In the genomic region with DNA sequence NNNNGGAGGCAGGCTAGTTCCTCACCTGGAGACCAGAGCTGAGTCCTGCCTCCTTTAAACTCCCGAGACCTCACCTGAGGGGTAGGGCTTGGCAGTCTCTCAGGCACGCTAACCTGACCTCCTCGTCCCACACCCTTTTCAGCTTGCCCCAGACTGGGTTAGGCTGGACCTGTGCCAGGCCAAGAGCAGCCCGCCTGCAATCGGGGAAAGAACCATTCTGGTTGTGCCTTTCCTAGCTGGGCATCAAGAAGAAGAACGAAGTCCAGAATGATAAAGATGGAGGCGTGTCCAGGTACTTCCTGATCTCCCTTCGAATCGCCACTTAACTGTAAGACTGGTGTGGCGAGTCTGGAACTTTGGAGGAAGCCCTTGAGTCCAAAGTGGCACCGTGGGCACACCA, we compare ENCODE assay signal across 12 mouse cellular contexts. TPM values are rescaled to one million over a fixed set of nuclear protein-coding genes. Genes with fewer than 3 reads are reported as not detected.
A peak's percentile ranks its signal among the peaks of the same experiment; 100 is the strongest.
DNase-seq lines count a peak whose midpoint lies in the region; ATAC-seq and TF ChIP-seq lines count a peak whose summit lies in the region.
"Had no signal": no experiment of that assay in that cellular context is flagged by ENCODE, and none has a peak within 500 bp of the region (broad histone marks: within the 10 kb centered on the region; RNA-seq: fewer than 3 reads in every experiment).

No protein-coding gene starts in this region.

- no peaks in the 10 kb centered on the region for H3K27me3 ChIP-seq in stomach, embryonic 14.5 days (ENCODE audit: control insufficient read depth, insufficient read depth, low read length)
- no peaks in the 10 kb centered on the region for H3K27me3 ChIP-seq in hindbrain, embryonic 11.5 days (ENCODE audit: control insufficient read depth, insufficient read depth, low read length)
- H3K27me3 ChIP-seq: hindbrain, embryonic 12.5 days; limb, embryonic 12.5 days had no signal

- WGBS in stomach, embryonic 14.5 days: 73% methylated on average over 11 of the region's 11 CpGs
- 94% methylated on average over 11 of the region's 11 CpGs for WGBS in hindbrain, embryonic 11.5 days

- no peak overlapping the region for H3K9ac ChIP-seq in stomach, embryonic 14.5 days (replicated peaks; ENCODE audit: low read depth, low read length)
- H3K9ac ChIP-seq in hindbrain, embryonic 11.5 days (ENCODE audit: low read depth, low read length): no peak overlapping the region
- H3K9ac ChIP-seq: hindbrain, embryonic 12.5 days; limb, embryonic 12.5 days had no signal

- H3K4me2 ChIP-seq in stomach, embryonic 14.5 days (replicated peaks; ENCODE audit: low read depth, low read length): no peak overlapping the region
- H3K4me2 ChIP-seq in hindbrain, embryonic 11.5 days (replicated peaks; ENCODE audit: low read depth, low read length): no peak overlapping the region
- H3K4me2 ChIP-seq: hindbrain, embryonic 12.5 days; limb, embryonic 12.5 days had no signal

- no peak for ATAC-seq in stomach, embryonic 14.5 days (ENCODE audit: insufficient number of reproducible peaks, insufficient read depth, low FRiP score, low read depth)
- ATAC-seq in hindbrain, embryonic 11.5 days (ENCODE audit: low FRiP score): no peak

- H3K27ac ChIP-seq in layer of hippocampus, adult 2 months: peak overlapping the region; percentile 23; the same call in 1 of the 2 replicates
- peak overlapping the region; percentile 71 for H3K27ac ChIP-seq in stomach, embryonic 14.5 days (ENCODE audit: low read length)
- H3K27ac ChIP-seq in hindbrain, embryonic 11.5 days (ENCODE audit: low read depth, low read length): no peak overlapping the region
- H3K27ac ChIP-seq: hindbrain, embryonic 12.5 days; limb, embryonic 12.5 days had no signal

- TF ChIP-seq CTCF in layer of hippocampus, adult 2 months (conservative IDR thresholded peaks at IDR 0.05): no peak

- H3K36me3 ChIP-seq in stomach, embryonic 14.5 days (ENCODE audit: control insufficient read depth, insufficient read depth, low read length): peaks cover 5% of the 10 kb centered on the region; the same call in 1 of the 2 replicates
- H3K36me3 ChIP-seq in hindbrain, embryonic 11.5 days (ENCODE audit: control insufficient read depth, insufficient read depth, low read length): no peaks in the 10 kb centered on the region
- H3K36me3 ChIP-seq: hindbrain, embryonic 12.5 days had no signal

- peak; percentile 54 for DNase-seq in cerebellum, adult 11-12 months
- DNase-seq in cerebellum, postnatal 25 days: no peak
- DNase-seq in layer of hippocampus, adult 2 months (ENCODE audit: low spot score in 2 of 2): no peak
- no peak for DNase-seq in layer of hippocampus, postnatal 36 days
- DNase-seq in lung, adult 18-20 months: peak; percentile 79 to 88
- DNase-seq in hindbrain, embryonic 11.5 days (ENCODE audit: low spot score): no peak
- DNase-seq in frontal cortex, adult 2 months (ENCODE audit: extremely low spot score in 1 of 2, low spot score in 1 of 2): no peak
- DNase-seq: kidney, adult 8-10 months; thymus, adult 2 months had no signal

- H3K4me3 ChIP-seq in layer of hippocampus, adult 2 months: no peak overlapping the region
- H3K4me3 ChIP-seq in stomach, embryonic 14.5 days (ENCODE audit: low read depth, low read length): no peak overlapping the region
- no peak overlapping the region for H3K4me3 ChIP-seq in hindbrain, embryonic 11.5 days (ENCODE audit: low read depth, low read length)
- H3K4me3 ChIP-seq: hindbrain, embryonic 12.5 days; limb, embryonic 12.5 days had no signal

- no peaks in the 10 kb centered on the region for H3K9me3 ChIP-seq in stomach, embryonic 14.5 days (ENCODE audit: control insufficient read depth, low read depth, low read length)
- H3K9me3 ChIP-seq in hindbrain, embryonic 11.5 days (ENCODE audit: control insufficient read depth, low read length): no peaks in the 10 kb centered on the region
- H3K9me3 ChIP-seq: hindbrain, embryonic 12.5 days; limb, embryonic 12.5 days had no signal

- peaks cover 23% of the 10 kb centered on the region for H3K4me1 ChIP-seq in stomach, embryonic 14.5 days (ENCODE audit: control insufficient read depth, insufficient read depth, low read length)
- H3K4me1 ChIP-seq in hindbrain, embryonic 11.5 days (replicated peaks; ENCODE audit: control insufficient read depth, insufficient read depth, low read length): peaks cover 6% of the 10 kb centered on the region

RNA-seq across cellular contexts. Expression of a gene that starts 1.1 kb away (rescaled TPM):
- 100 to 1,000 TPM; 149 to 154 TPM for total RNA-seq in layer of hippocampus, adult 2 months (2021)
- 100 to 1,000 TPM; 138 to 142 TPM for total RNA-seq in layer of hippocampus, postnatal 36 days (2021)
- 105 and 112 TPM in 2 replicates for polyA plus RNA-seq in stomach, embryonic 14.5 days (2014; fragmentation: Nextera tagmentation; extraction: Ambion mirVana)
- 83.8 and 84.7 TPM in 2 replicates for polyA plus RNA-seq in hindbrain, embryonic 11.5 days (2014; fragmentation: Nextera tagmentation; extraction: Ambion mirVana)
- polyA plus RNA-seq in frontal cortex, adult 2 months (2012; rRNA removed): 122 and 129 TPM in 2 replicates

RNA-seq across cellular contexts. Expression of a gene that starts 27.2 kb away (rescaled TPM):
- total RNA-seq in layer of hippocampus, adult 2 months (2021): 1 to 10 TPM; 1.4 to 1.5 TPM
- 1 to 10 TPM in 1 of 2 experiments, under 1 TPM in 1; 0.97 to 1.6 TPM for total RNA-seq in layer of hippocampus, postnatal 36 days (2021)
- 0.13 TPM in 1 of 2 replicates, not detected in the other for polyA plus RNA-seq in stomach, embryonic 14.5 days (2014; fragmentation: Nextera tagmentation; extraction: Ambion mirVana)
- polyA plus RNA-seq in hindbrain, embryonic 11.5 days (2014; fragmentation: Nextera tagmentation; extraction: Ambion mirVana): not detected in 2 replicates
- 0.67 and 1.2 TPM in 2 replicates for polyA plus RNA-seq in frontal cortex, adult 2 months (2012; rRNA removed)
- polyA plus RNA-seq: limb, embryonic 12.5 days had no signal

RNA-seq across cellular contexts. Expression of a gene that starts 31.3 kb away (rescaled TPM):
- total RNA-seq in layer of hippocampus, adult 2 months (2021): 10 to 100 TPM in 1 of 2 experiments, 1 to 10 TPM in 1; 8.6 to 14.5 TPM
- total RNA-seq in layer of hippocampus, postnatal 36 days (2021): 10 to 100 TPM; 10.6 to 12.2 TPM
- polyA plus RNA-seq in stomach, embryonic 14.5 days (2014; fragmentation: Nextera tagmentation; extraction: Ambion mirVana): 25.2 and 27.7 TPM in 2 replicates
- 27.3 and 27.6 TPM in 2 replicates for polyA plus RNA-seq in hindbrain, embryonic 11.5 days (2014; fragmentation: Nextera tagmentation; extraction: Ambion mirVana)
- 24.2 and 25.6 TPM in 2 replicates for polyA plus RNA-seq in frontal cortex, adult 2 months (2012; rRNA removed)

RNA-seq across cellular contexts. Expression of a gene that starts 46.6 kb away (rescaled TPM):
- 10 to 100 TPM; 52.4 to 58.9 TPM for total RNA-seq in layer of hippocampus, adult 2 months (2021)
- 10 to 100 TPM; 52.1 to 57.5 TPM for total RNA-seq in layer of hippocampus, postnatal 36 days (2021)
- polyA plus RNA-seq in stomach, embryonic 14.5 days (2014; fragmentation: Nextera tagmentation; extraction: Ambion mirVana): 67.7 and 69.3 TPM in 2 replicates
- polyA plus RNA-seq in hindbrain, embryonic 11.5 days (2014; fragmentation: Nextera tagmentation; extraction: Ambion mirVana): 57.3 and 59.6 TPM in 2 replicates
- polyA plus RNA-seq in frontal cortex, adult 2 months (2012; rRNA removed): 65.8 and 66.8 TPM in 2 replicates

RNA-seq across cellular contexts. Expression of a gene that starts 50.0 kb away (rescaled TPM):
- total RNA-seq in layer of hippocampus, adult 2 months (2021): 10 to 100 TPM; 19.4 to 21.8 TPM
- 10 to 100 TPM; 16.0 to 20.8 TPM for total RNA-seq in layer of hippocampus, postnatal 36 days (2021)
- polyA plus RNA-seq in stomach, embryonic 14.5 days (2014; fragmentation: Nextera tagmentation; extraction: Ambion mirVana): 35.6 and 38.3 TPM in 2 replicates
- polyA plus RNA-seq in hindbrain, embryonic 11.5 days (2014; fragmentation: Nextera tagmentation; extraction: Ambion mirVana): 21.7 TPM in 2 replicates
- polyA plus RNA-seq in frontal cortex, adult 2 months (2012; rRNA removed): 32.0 and 35.1 TPM in 2 replicates

Comparison
In these comparisons a context has a peak if more than half of its experiments do, and no peak if none do; other contexts are left out.
1. DNase-seq: peak in cerebellum, adult 11-12 months (single experiment) and lung, adult 18-20 months (2 of 2); none in cerebellum, postnatal 25 days (0 of 2), layer of hippocampus, adult 2 months (0 of 2), layer of hippocampus, postnatal 36 days (0 of 2), hindbrain, embryonic 11.5 days (single experiment) and frontal cortex, adult 2 months (0 of 2).